Mouse (Mus musculus): ENCODE data around the gene Plekha6. TPM values are rescaled to one million over a fixed set of nuclear protein-coding genes. Genes with fewer than 3 reads are reported as not detected.

Gene Plekha6
- total RNA-seq (2023), result 10 to 100 TPM; 18.2 to 20.8 TPM

GRCm38 (mm10) chr1:133163820-133164431 lies at the start of gene Plekha6:
Gene Plekha6, plus strand, starts transcription at chr1:133164210.

GRCm38 (mm10) chr1:133130638-133131560 lies 33.1 kb upstream of the Plekha6 start, which contains the start of gene Ppp1r15b:
Gene Ppp1r15b, plus strand, starts transcription at chr1:133131143.

GRCm38 (mm10) chr1:133309652-133310267 lies 145.8 kb downstream of the Plekha6 start, which contains the start of gene Golt1a:
Gene Golt1a, plus strand, starts transcription at chr1:133309800.

GRCm38 (mm10) chr1:133321267-133321925 lies 157.4 kb downstream of the Plekha6 start, which contains the start of gene Kiss1:
Gene Kiss1, plus strand, starts transcription at chr1:133321875.

GRCm38 (mm10) chr1:133350210-133350609 lies 186.2 kb downstream of the Plekha6 start, which contains the start of gene Ren1:
Gene Ren1, plus strand, starts transcription at chr1:133350510.

Other genes starting within 250 kb of the Plekha6 start
- gene Mdm4, start 133.6 kb upstream of the Plekha6 start, total RNA-seq (2023), result 100 to 1,000 TPM; 266 to 267 TPM
- 1 to 10 TPM; 5.5 to 7.0 TPM for gene Pik3c2b, start 118.5 kb upstream of the Plekha6 start, total RNA-seq (2023)
- gene Ppp1r15b, start 33.1 kb upstream of the Plekha6 start, total RNA-seq (2023), result 100 to 1,000 TPM; 103 to 110 TPM
- gene Golt1a, start 145.6 kb downstream of the Plekha6 start, total RNA-seq (2023), result not detected
- not detected for gene Kiss1, start 157.7 kb downstream of the Plekha6 start, total RNA-seq (2023)
- not detected for gene Ren1, start 186.3 kb downstream of the Plekha6 start, total RNA-seq (2023)
- not detected for gene Etnk2, start 199.4 kb downstream of the Plekha6 start, total RNA-seq (2023)

All from T-cell, adult 66 days (primary cell).